Mouse (Mus musculus) small intestine, adult 2 months (tissue): ENCODE results near the gene Dglucy.

Source experiments
- CTCF ChIP-seq: fragments of 200-500 bp; IDR thresholded peaks from 2 replicates; pipeline ENCODE4 v1.5.1; 2012; ENCODE audit warnings: low read depth, mild to moderate bottlenecking, control low read depth, inconsistent platforms, low read length, moderate library complexity, mixed read lengths; ENCODE audit not compliant: insufficient replicate concordance, insufficient read length; ENCODE audit errors: extremely low read depth
- POLR2A ChIP-seq: fragments of 200-500 bp; IDR thresholded peaks from 2 replicates; pipeline ENCODE4 v1.6.1; 2012; ENCODE audit warnings: low read depth, mild to moderate bottlenecking, control low read depth, inconsistent platforms, low read length, moderate library complexity

DNA sequence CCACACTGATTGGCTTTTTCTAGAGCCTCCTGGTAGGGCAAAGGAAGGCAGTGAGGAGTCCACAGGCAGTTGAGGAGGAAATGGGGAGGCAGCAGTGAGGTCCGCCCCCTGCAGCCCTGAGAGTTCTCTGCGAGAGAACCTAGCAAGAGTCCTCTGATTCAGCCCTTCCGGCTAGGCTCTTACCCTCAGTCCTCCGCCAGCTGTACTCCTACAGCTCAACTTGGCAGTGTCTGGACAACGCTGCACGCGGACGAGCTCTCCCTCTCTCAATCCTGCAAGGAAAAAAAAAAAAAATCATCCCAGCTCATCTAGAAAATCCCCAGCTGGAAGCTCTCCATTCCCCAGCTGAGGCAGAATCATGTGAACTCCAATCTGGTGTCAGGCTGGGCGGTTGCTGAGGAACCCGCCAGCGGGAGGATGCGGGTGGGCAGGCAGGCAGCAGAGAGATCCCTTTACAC lies 109.0 kb downstream of the Dglucy start:
- TF ChIP-seq POLR2A, result no peak
- no peak for TF ChIP-seq CTCF
